26 mouse cellular contexts compared by ENCODE assay signal in the genomic region with DNA sequence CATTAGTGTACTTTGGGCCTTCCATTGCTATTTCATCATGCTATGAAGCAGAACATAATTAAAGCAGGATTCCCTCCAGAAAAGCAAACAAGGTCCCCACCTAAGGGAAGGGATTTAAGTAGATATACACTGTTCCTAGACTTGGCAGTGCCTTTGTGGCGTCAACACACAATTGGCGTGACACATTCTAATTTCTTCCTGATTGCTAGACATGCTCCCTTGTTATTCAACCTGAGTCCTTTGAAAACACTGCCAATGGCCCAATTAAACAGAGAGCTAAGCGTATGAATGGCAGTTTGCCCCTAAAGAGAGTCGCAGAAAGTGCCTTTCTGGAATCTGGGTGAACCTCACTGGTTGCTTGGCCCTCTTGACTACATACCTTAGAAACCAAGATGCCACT.
"Had no signal": no experiment of that assay in that cellular context is flagged by ENCODE, and none has a peak within 500 bp of the region (broad histone marks: within the 10 kb centered on the region; RNA-seq: fewer than 3 reads in every experiment).

No protein-coding gene starts in this region.

- H3K27ac ChIP-seq: heart, embryonic 10.5 days; hindbrain, embryonic 10.5 days; hindbrain, embryonic 12.5 days; hindbrain, embryonic 14.5 days; intestine, embryonic 15.5 days; layer of hippocampus, adult 2 months; left cerebral cortex, adult 2 months; limb, embryonic 10.5 days; limb, embryonic 12.5 days; liver, embryonic 13.5 days; liver, embryonic 15.5 days had no signal

- H3K27me3 ChIP-seq: heart, embryonic 12.5 days; hindbrain, embryonic 12.5 days; intestine, embryonic 15.5 days; liver, embryonic 13.5 days; liver, embryonic 15.5 days had no signal

- H3K9me3 ChIP-seq: heart, embryonic 10.5 days; heart, embryonic 12.5 days; hindbrain, embryonic 10.5 days; hindbrain, embryonic 12.5 days; intestine, embryonic 15.5 days; limb, embryonic 10.5 days; limb, embryonic 12.5 days; liver, embryonic 13.5 days; liver, embryonic 15.5 days had no signal

- H3K4me1 ChIP-seq: heart, embryonic 10.5 days; heart, embryonic 12.5 days; hindbrain, embryonic 10.5 days; hindbrain, embryonic 12.5 days; intestine, embryonic 15.5 days; limb, embryonic 10.5 days; limb, embryonic 12.5 days; liver, embryonic 13.5 days; liver, embryonic 15.5 days had no signal

- ATAC-seq: hindbrain, embryonic 16.5 days; inflammation-experienced regulatory T-cells, adult 6 months; intestine, embryonic 15.5 days; intestine, postnatal 0 days had no signal

- H3K4me2 ChIP-seq: heart, embryonic 12.5 days; hindbrain, embryonic 12.5 days; hindbrain, embryonic 14.5 days; intestine, embryonic 15.5 days; limb, embryonic 12.5 days; liver, embryonic 11.5 days; liver, embryonic 13.5 days; liver, embryonic 15.5 days had no signal

- H3K36me3 ChIP-seq: heart, embryonic 10.5 days; heart, embryonic 12.5 days; hindbrain, embryonic 10.5 days; hindbrain, embryonic 12.5 days; intestine, embryonic 15.5 days; limb, embryonic 10.5 days; limb, embryonic 12.5 days; liver, embryonic 13.5 days; liver, embryonic 15.5 days had no signal

- DNase-seq: gastrocnemius, postnatal 14 days; heart, adult 18-20 months; heart, postnatal 10 days; heart, postnatal 4 days; kidney, adult 18-20 months; kidney, adult 8-10 months; kidney, postnatal 10 days; kidney, postnatal 25 days; kidney, postnatal 4 days; liver; liver, embryonic 13.5 days had no signal

- H3K4me3 ChIP-seq: heart, embryonic 10.5 days; heart, embryonic 12.5 days; hindbrain, embryonic 10.5 days; hindbrain, embryonic 12.5 days; intestine, embryonic 15.5 days; layer of hippocampus, adult 2 months; left cerebral cortex, adult 2 months; limb, embryonic 10.5 days; limb, embryonic 12.5 days; liver, embryonic 13.5 days; liver, embryonic 15.5 days had no signal

- H3K9ac ChIP-seq: heart, embryonic 12.5 days; hindbrain, embryonic 12.5 days; hindbrain, embryonic 14.5 days; intestine, embryonic 15.5 days; limb, embryonic 12.5 days; liver, embryonic 13.5 days; liver, embryonic 15.5 days had no signal
